Mouse (Mus musculus) olfactory bulb, adult 2 months (tissue): Measurements from ENCODE around the gene Abcb9.

ENCODE experiments used
- CTCF ChIP-seq: fragments of 200-500 bp; IDR thresholded peaks from 2 replicates; pipeline ENCODE4 v1.5.1; 2012; ENCODE audit warnings: low read depth, mild to moderate bottlenecking, low read length, moderate library complexity; ENCODE audit not compliant: insufficient read depth
- POLR2A ChIP-seq: fragments of 200-500 bp; IDR thresholded peaks from 2 replicates; pipeline ENCODE4 v1.6.1; 2012; ENCODE audit warnings: mild to moderate bottlenecking, low read depth, low read length, moderate library complexity; ENCODE audit not compliant: insufficient read depth

DNA sequence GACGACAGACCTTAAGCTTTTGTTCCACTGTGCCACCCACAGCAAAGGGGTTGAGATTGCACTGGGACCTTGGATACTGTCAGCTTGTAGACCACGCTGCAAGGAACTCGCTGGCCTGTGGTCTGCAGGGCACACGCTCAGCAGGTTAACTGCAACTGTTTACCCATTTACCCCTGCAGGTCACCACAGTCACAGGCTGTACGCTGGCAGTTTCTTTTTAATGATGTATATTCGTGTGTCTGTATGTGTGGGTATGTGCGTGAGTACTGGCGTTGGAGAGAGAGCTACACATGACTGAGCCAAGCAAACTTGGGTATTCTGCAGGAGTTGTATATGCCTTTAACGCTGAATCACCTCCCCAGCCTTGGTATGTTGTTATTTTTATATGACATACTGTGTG lies 76.9 kb downstream of the Abcb9 start:
- TF ChIP-seq CTCF (no peak), POLR2A (no peak)
